Mouse (Mus musculus) erythroid progenitor cell, adult 5-6 weeks (primary cell): ENCODE measurements around the gene Cypt2. TPM values are rescaled to one million over a fixed set of nuclear protein-coding genes. Genes with fewer than 3 reads are reported as not detected.
"Not testable (repeated sequence)": the region's sequence is repeated elsewhere in the genome, so short reads cannot be mapped to it uniquely, and the experiment has no call there.

ENCODE experiments used
- ATAC-seq: replicated peaks from 2 replicates; pipeline ENCODE4 v1.8.0; 2016; ENCODE audit warnings: moderate number of reproducible peaks, mild to moderate bottlenecking, moderate TSS enrichment, inconsistent platforms; ENCODE audit not compliant: poor library complexity, low FRiP score, severe bottlenecking
- total RNA-seq, 2 experiments: library from RNA; stranded (forward) in 1 of 2; stranded (reverse) in 1 of 2; fragments of 150-400 nt in 1 of 2; fragments of 186-747, 209-891 nt in 1 of 2; gene quantifications; 2 replicates each; pipeline versions ENCODE4 v1.2.3 to v1.2.4; 2015 to 2017; ENCODE audit warnings: low replicate concordance in 2 of 2

Cypt2 gene
- total RNA-seq (2015; ENCODE audit: low replicate concordance) (not detected in 2 replicates), total RNA-seq (2017; ENCODE audit: low replicate concordance) (not detected in 2 replicates)

- ATAC-seq, result not testable (repeated sequence)
These were observed at the start of gene Cypt2 for GRCm38 (mm10) chrX:105499472-105499871. Cypt2 (plus strand) TSS chrX:105499772.

DNA sequence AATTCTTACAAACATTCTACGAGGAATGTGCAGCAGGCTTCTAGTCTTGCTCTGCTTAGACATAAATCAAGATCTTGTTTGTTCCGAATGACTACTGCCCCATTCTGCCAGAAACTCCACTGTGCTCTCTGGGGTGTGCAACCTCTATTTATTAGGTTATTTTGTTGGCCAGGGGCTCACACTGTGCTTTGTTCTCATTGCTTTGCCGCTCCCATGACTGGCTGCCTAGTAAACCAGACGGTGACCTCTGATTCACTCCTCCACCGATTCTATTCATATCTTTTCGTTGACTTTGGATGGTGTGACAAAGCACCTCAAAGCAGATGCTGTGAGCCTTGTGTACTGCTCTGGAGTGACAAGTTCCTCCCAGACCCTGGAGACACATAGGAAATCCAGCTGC, 46.7 kb downstream of the Cypt2 start:
- ATAC-seq, result no peak
